Mouse (Mus musculus) forebrain, embryonic 10.5 days (tissue): ENCODE measurements around the gene Myef2. TPM values are rescaled to one million over a fixed set of nuclear protein-coding genes. Genes with fewer than 3 reads are reported as not detected.

Experiments
- DNase-seq: peaks from one replicate; pipeline ENCODE4 v3.0.0-alpha.2; 2017; ENCODE audit warnings: low spot score; ENCODE audit errors: extremely low spot score
- H3K27ac ChIP-seq: fragments of 300-500 bp; sonication (generic); 2 replicates; pipeline ENCODE4 v1.5.1; 2016; ENCODE audit warnings: mild to moderate bottlenecking
- H3K27me3 ChIP-seq: fragments of 300-500 bp; sonication (generic); 2 replicates; pipeline ENCODE4 v1.6.1; 2016; ENCODE audit warnings: mild to moderate bottlenecking; ENCODE audit not compliant: poor library complexity, severe bottlenecking
- H3K36me3 ChIP-seq: fragments of 300-500 bp; sonication (generic); replicated peaks from 2 replicates; pipeline ENCODE4 v1.6.1; 2016; ENCODE audit warnings: mild to moderate bottlenecking, moderate library complexity
- H3K4me1 ChIP-seq: fragments of 300-500 bp; sonication (generic); 2 replicates; pipeline ENCODE4 v1.6.1; 2016
- H3K4me3 ChIP-seq: fragments of 300-500 bp; sonication (generic); 2 replicates; pipeline ENCODE4 v1.5.1; 2016; ENCODE audit warnings: mild to moderate bottlenecking, moderate library complexity
- H3K9me3 ChIP-seq: fragments of 300-500 bp; sonication (generic); 2 replicates; pipeline ENCODE4 v1.6.1; 2016; ENCODE audit warnings: mild to moderate bottlenecking, moderate library complexity
- WGBS: fragments of 180-500 bp; shearing (Covaris S2); methylation state at CpG from one replicate; pipeline ENCODE4 v1.1.7; 2016; 5-methylcytosine and 5-hydroxymethylcytosine counted together
- polyA plus RNA-seq: library from polyadenylated mRNA; unstranded; fragments of >200 nt; fragmentation: Nextera tagmentation; extraction: Ambion mirVana; gene quantifications from 2 replicates; pipeline ENCODE4 v1.2.1, GENCODE M21; 2016

The Myef2 gene
- 162 and 168 TPM in 2 replicates for polyA plus RNA-seq

DNA sequence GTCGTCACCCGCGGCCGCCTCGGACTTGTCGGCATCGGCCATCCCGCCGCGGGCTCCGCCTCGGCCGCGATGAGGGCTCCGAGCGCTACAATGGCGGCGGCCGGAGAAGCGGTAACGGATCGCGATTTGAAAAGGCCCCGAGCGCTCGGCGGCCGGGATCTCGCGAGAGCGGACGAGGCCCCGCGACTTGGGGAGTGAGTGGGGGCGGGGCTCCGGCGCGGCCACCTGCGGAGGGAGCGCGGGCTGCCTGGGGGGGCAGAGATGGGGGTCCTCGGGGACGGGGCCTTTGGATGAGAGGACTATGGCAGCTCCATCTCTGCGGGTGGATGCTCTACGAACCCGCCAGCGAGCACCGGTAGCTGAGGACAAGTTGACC, at the start of gene Myef2:
Gene Myef2, minus strand, starts transcription at position 185 of the 376 bp plus-strand sequence.
- H3K36me3 ChIP-seq = peaks cover 16% of the 10 kb centered on the region; the same call in 1 of the 2 replicates
- peak; percentile 82 for DNase-seq
- H3K27me3 ChIP-seq = peaks cover 8% of the 10 kb centered on the region; the same call in 1 of the 2 replicates
- under 1% methylated on average over 48 of the region's 48 CpGs for WGBS
- peak within 1 kb of the TSS; percentile 100 for H3K27ac ChIP-seq
- no peaks in the 10 kb centered on the region for H3K9me3 ChIP-seq
- peak within 1 kb of the TSS; percentile 87 for H3K4me3 ChIP-seq
- H3K4me1 ChIP-seq = peaks cover 33% of the 10 kb centered on the region

DNA sequence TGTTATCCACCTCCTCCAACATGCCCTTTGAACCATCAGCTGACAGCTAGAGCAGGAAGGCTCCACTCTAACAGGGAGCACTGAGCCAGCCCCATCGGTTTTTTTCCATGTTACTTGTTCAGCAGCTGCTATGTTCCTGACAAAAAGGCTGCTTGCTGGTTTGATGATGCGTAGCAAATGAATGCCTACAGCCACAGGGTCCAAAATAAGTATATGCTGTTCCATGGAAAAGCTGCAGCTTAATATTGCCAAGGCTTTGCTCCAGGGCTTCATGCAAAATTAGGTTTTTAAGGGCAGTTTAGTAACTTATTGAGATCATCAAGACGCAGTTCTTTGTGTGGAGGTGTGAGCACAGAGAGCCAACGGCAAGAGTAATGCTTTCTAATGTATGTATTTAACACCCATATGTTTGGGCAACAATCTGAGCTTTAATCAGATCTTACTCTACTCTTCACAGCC, 38.6 kb upstream of the Myef2 start:
- 75% methylated on average over 4 of the region's 4 CpGs for WGBS
- H3K27ac ChIP-seq = no peak overlapping the region
- H3K9me3 ChIP-seq = no peaks in the 10 kb centered on the region

DNA sequence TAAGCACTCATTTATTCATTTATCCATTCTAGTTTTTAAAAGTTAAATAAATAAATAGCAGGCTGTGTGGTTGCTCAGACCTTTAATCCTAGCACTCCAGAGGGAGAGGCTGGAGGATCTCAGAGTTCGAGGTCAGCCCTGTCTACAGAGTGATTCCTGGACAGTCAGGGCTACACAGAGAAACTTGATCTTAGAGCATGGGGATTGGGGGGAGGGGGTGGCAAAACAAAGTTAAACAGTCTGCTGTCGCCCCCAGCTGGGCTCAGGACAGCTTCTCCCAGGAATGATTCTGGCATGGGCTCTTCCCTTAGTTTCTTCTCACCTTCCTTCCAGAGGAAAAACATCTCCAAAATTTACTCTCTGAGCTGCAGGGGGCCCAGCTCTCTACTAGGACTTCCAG, 32.0 kb upstream of the Myef2 start:
- Histone ChIP-seq H3K4me3 (no peak overlapping the region), H3K27ac (no peak overlapping the region), H3K27me3 (no peaks in the 10 kb centered on the region), H3K36me3 (no peaks in the 10 kb centered on the region), H3K9me3 (no peaks in the 10 kb centered on the region), H3K4me1 (0 out of 2 replicates have a peak, but pooled peaks cover 4% of the 10 kb centered on the region)
- 17% methylated on average over 2 of the region's 2 CpGs for WGBS
- DNase-seq = no peak

More for the DNA sequence above, 38.6 kb upstream of the Myef2 start:
- H3K27me3 ChIP-seq = no peaks in the 10 kb centered on the region
- no peak for DNase-seq
- H3K36me3 ChIP-seq = no peaks in the 10 kb centered on the region
- H3K4me3 ChIP-seq = no peak overlapping the region
- H3K4me1 ChIP-seq = no peaks in the 10 kb centered on the region

DNA sequence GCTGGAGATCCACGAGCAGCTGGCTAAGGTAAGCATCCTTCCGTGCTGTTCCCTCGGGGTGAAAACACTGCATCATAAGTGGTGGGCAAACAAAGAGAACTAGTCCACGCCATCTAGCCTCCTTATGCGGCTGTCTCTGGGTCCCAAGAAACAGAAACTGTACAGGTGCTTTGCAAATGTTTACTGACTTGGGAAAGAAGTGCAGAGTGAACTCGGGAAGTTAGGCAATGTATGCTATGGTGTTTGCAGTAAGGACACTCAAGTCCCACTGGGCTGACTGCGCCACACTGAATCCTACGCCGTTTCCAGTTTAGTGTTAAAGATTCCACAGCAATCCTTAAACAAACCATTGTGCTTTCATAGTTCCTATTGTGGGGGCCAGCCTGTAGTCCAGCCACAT, 30.8 kb upstream of the Myef2 start:
- Histone ChIP-seq H3K4me3 (no peak overlapping the region), H3K27me3 (no peaks in the 10 kb centered on the region), H3K4me1 (0 out of 2 replicates have a peak, but pooled peaks cover 4% of the 10 kb centered on the region), H3K36me3 (no peaks in the 10 kb centered on the region), H3K27ac (no peak overlapping the region), H3K9me3 (no peaks in the 10 kb centered on the region)
- DNase-seq = no peak
- WGBS = 90% methylated on average over 9 of the region's 9 CpGs

DNA sequence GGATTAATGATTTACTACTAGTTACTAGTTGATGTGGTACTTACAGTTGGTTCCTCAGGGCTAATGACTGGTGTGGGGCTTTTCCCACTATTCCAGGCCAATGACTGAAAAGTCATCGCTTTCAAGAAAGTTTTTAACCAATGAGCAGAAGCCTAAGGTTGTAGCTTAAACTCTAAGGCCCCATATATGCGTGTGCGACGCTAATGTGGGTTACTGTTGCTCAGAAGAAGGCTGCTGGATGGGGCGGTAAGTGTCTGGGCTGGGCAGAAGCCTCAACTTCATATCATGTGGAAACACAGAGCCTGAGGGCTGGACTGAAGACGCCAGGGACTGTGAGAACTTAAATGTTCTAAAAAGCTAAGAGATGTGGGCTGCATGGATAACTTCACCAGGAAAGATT, 28.9 kb upstream of the Myef2 start, which contains the start of gene Slc12a1:
Gene Slc12a1, plus strand, starts transcription at position 118 of the 400 bp plus-strand sequence.
- Histone ChIP-seq H3K9me3 (no peaks in the 10 kb centered on the region), H3K4me3 (no peak within 1 kb of the TSS), H3K4me1 (0 out of 2 replicates have a peak, but pooled peaks cover 4% of the 10 kb centered on the region), H3K27ac (no peak within 1 kb of the TSS), H3K27me3 (no peaks in the 10 kb centered on the region), H3K36me3 (no peaks in the 10 kb centered on the region)
- DNase-seq = no peak
- WGBS = 90% methylated on average over 6 of the region's 6 CpGs

DNA sequence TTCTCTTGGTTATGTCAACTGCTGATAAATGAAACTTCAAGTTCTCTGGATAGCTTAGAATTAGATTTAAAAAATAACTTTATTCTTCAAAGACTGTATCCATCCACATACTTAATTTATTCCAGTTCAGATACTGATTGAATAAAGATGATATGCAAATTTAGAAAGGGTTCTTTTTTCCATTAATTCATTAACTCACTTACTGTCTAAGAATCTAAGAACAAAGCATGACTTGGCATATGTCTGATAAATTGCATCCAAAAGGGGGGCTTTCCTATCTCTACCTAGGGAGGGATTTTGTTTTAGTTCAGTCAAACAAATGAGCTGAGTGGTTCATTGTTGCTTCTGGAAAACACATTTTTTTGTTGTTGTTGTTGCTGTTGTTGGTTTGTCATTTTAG, 18.9 kb upstream of the Myef2 start:
- Histone ChIP-seq H3K4me1 (no peaks in the 10 kb centered on the region), H3K9me3 (no peaks in the 10 kb centered on the region), H3K27me3 (no peaks in the 10 kb centered on the region), H3K27ac (no peak overlapping the region), H3K36me3 (no peaks in the 10 kb centered on the region), H3K4me3 (no peak overlapping the region)
- DNase-seq = no peak

DNA sequence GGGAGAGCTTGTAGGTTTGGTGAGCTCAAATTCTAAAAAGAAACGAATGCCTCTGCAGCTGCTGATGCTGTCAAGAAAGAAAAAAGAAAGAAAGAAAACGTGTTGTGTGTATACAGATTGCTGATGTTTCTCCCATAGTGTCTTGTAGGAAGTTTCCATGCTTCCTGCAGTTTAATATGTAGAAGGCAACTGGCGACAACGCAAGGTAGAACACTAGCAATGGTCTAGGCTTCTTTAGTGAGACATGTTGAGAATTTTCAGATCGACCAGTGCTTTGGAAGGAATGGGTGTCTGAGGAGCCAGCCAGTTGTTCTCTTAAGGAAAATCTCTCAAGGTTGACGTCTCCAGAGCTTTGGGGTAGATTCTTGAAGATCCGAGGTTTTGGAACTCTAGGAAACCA, 13.4 kb upstream of the Myef2 start:
- H3K4me1 ChIP-seq = peaks cover 17% of the 10 kb centered on the region
- no peaks in the 10 kb centered on the region for H3K9me3 ChIP-seq
- H3K27me3 ChIP-seq = peaks cover 12% of the 10 kb centered on the region
- H3K4me3 ChIP-seq = peak overlapping the region; percentile 52
- 36% methylated on average over 7 of the region's 7 CpGs for WGBS
- DNase-seq = no peak
- no peaks in the 10 kb centered on the region for H3K36me3 ChIP-seq
- no peak overlapping the region for H3K27ac ChIP-seq

DNA sequence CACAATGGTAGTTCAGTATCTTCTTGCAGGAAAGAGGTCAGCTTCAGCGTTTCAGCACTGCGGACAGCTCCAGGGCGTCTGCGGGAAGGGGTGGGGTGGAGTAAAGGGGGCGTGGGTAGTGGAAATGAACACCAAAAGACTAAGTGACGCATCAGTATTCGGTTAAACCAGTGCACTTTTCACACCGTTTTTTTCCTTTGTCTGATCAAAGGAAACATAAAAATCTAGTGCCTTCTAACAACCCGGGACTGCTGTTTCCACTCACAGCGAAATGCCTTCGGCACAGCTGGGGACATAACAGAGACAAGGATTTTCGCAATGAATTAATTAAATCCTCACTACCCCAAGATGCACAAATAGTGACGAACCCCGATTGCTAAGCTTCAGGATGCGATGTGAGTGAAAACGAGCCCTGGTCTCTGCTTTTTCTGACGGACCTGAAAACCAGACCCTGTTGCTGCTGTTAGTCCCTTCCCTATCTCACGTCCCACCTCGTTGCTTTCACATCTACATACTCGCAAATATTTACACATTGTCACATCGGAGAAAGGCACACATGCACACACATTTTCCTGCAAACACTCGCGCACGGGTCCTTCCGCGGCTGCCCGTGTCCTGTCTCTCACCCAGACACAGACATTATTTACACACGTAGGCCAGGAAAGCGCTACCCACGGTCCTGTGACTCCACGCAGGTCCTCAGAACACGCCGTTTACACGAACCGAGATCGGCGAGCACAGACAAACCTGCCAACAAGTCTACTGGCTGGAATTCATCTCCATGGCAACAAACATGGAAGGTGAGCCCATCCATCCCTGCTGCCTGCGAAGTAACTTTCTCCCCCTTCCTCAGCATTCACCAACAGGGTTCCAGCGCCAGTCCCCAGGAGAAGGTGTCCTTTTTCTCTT, 12.7 kb upstream of the Myef2 start, which contains the start of gene Ctxn2:
Gene Ctxn2, plus strand, starts transcription at position 790 of the 909 bp plus-strand sequence.
- Histone ChIP-seq H3K27ac (no peak within 1 kb of the TSS), H3K27me3 (peaks cover 12% of the 10 kb centered on the region), H3K4me1 (peaks cover 17% of the 10 kb centered on the region), H3K9me3 (no peaks in the 10 kb centered on the region), H3K36me3 (no peaks in the 10 kb centered on the region), H3K4me3 (peak within 1 kb of the TSS; percentile 52)
- 2% methylated on average over 39 of the region's 39 CpGs for WGBS
- peak; percentile 85 for DNase-seq

DNA sequence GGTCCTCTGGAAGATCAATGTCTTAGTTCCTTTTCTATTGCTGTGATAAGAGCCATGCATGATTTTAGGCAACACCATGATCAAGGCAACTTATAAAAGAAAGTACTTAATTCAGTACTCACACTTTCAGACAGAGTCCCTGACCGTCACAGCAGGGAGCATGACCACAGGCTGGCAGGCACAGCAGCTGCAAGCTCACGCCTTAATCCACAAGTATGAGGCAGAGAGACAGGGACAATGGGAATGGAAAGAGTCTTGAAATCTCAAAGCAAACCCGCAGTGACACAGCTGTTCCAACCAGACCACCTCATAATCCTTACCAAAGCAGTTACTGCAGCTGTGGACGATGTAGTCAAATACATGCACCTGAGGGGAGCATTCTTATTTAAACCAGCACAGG, 10.7 kb upstream of the Myef2 start:
- H3K36me3 ChIP-seq = no peaks in the 10 kb centered on the region
- peaks cover 12% of the 10 kb centered on the region for H3K27me3 ChIP-seq
- peaks cover 17% of the 10 kb centered on the region for H3K4me1 ChIP-seq
- 28% methylated on average over 4 of the region's 4 CpGs for WGBS
- no peaks in the 10 kb centered on the region for H3K9me3 ChIP-seq
- H3K27ac ChIP-seq = no peak overlapping the region
- DNase-seq = no peak
- no peak overlapping the region for H3K4me3 ChIP-seq

DNA sequence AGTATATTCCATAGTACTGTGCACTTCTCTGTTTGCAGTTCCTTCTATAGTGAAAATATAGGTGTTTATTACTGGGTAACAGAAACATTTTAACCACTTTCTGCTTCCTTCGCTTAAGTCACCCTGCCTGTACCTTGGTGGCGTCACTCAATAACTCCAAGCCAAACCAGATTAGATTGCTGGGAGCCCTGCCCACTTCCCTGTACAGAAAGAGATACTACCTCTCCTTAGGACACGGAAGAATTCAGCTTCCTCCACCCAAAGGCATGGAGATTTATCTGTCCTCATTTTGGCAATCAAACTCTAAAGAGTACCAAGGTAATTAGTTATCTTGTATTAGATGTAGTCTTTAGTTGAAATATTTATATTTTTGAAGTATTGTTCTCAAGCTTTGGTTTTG, 3.3 kb upstream of the Myef2 start:
- DNase-seq = no peak
- H3K9me3 ChIP-seq = no peaks in the 10 kb centered on the region
- H3K4me1 ChIP-seq = peaks cover 5% of the 10 kb centered on the region
- no peak overlapping the region for H3K4me3 ChIP-seq
- peaks cover 8% of the 10 kb centered on the region; the same call in 1 of the 2 replicates for H3K27me3 ChIP-seq
- no peaks in the 10 kb centered on the region for H3K36me3 ChIP-seq
- 89% methylated on average over 3 of the region's 3 CpGs for WGBS
- H3K27ac ChIP-seq = no peak overlapping the region

DNA sequence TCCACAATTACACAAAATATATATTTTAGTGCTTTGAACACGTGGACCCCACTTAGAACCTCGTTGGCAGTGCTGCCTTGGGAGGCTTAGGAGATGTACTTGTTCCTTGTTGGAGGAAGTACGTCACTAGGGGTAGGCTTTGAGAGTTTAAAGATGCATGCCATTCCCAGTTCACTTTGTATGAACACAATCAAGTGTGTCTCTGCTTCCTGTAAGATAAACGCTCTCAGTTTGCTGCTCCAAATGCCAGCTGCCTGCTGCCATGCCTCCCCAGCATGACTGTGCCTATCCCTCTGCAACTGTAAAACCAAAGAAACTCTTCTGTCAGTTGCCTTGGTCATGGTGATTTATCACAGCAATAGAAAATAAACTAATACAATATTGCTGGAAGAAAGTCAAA, 2.4 kb upstream of the Myef2 start:
- WGBS = 42% methylated on average over 4 of the region's 4 CpGs
- Histone ChIP-seq H3K27me3 (peaks cover 8% of the 10 kb centered on the region; the same call in 1 of the 2 replicates), H3K36me3 (peaks cover 4% of the 10 kb centered on the region; the same call in 1 of the 2 replicates)

DNA sequence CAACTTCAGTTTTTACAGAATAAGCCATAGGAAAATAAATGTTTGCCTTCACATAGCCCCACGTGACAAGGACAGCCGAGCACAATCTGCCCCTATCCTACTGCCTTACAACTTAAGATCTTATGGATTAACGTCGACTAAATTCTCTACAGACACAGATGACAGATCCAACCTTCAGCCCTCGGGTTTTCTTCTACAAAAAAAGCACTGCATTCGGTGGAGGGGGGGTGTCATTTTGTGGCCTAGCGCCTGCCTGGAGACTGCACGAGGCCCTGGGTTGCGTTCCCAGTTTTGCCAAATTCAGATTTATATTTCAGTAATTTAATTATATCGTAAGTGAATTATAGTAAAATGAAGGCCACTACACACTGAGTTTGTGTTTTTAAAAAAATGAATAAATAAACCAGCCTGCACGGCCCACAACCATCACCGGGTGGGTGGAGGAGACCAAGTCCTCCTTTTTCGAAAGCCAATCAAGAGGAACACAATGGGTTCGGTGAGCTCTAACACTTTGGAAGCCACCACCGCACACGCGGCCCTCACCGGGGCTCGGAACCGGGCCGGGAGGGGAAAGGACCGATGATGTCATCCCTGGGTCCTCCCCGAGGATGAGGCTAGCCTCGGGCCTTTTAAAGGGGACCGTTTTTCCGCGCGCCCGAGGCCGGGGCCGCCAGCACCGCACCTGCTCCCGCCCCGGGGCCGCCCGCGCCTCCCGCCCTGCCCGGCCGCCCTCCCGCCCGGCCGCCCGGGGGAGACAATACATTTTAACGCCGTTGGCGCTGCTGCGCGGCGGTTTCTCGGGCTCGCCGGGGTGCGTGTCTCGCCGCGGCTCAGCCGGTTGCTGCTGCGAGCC, 611 bp downstream of the Myef2 start:
- WGBS = under 1% methylated on average over 59 of the region's 59 CpGs

More for the DNA sequence above, 2.4 kb upstream of the Myef2 start:
- Histone ChIP-seq H3K27ac (no peak overlapping the region), H3K9me3 (no peaks in the 10 kb centered on the region), H3K4me3 (no peak overlapping the region), H3K4me1 (peaks cover 15% of the 10 kb centered on the region)
- DNase-seq = no peak

More for the DNA sequence above, 611 bp downstream of the Myef2 start:
- H3K27me3 ChIP-seq = peaks cover 8% of the 10 kb centered on the region; the same call in 1 of the 2 replicates
- H3K36me3 ChIP-seq = peaks cover 16% of the 10 kb centered on the region; the same call in 1 of the 2 replicates
- peaks cover 33% of the 10 kb centered on the region for H3K4me1 ChIP-seq
- DNase-seq = peak; percentile 45
- H3K27ac ChIP-seq = peak overlapping the region; percentile 100
- no peaks in the 10 kb centered on the region for H3K9me3 ChIP-seq
- peak overlapping the region; percentile 87 for H3K4me3 ChIP-seq
